Mouse (Mus musculus): ENCODE measurements around the gene Pkdcc. TPM values are rescaled to one million over a fixed set of nuclear protein-coding genes. Genes with fewer than 3 reads are reported as not detected.

Pkdcc gene
- 61.0 and 69.8 TPM in 2 replicates for polyA plus RNA-seq (2012; rRNA removed)

DNA sequence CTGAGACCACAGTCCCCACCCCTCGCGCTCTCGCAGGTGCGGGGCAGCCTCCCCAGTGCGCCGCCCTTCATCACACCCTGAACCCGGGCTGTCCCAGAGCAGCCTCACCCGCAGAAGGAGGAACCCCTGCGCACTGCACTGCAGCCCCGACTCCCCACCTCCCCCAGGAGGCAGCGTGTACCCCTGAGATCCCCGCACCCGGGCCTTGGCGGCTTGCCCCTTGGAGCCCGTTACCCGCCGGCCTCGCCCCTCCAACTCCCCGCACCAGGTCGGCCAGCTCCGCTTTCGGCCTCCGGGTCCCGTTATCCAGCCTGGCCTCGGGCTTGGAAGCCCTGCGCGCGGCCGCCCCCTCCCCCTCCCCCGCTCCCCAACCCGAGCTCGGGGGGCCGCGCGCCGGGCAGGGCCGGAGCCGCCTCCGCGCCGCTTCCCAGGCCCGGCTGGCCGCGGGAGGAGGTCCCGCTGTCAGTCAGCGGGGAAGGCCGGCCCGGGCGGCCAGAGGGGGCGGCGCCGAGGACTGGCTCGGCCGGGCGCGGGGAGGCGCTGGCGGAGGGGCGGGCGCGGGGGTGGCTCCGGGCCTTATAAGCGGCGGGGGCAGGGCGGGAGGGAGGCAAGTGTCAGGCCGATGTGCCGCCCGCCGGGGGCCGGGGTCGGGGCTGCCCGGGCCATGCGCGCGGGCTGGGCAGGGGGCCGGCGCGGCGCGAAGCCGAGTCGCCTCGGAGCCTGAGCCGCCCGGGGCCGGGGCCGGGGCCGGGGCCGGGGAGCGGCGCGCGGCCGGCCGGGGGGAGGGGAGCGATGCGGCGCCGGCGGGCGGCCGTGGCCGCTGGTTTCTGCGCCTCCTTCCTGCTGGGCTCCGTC lies at the start of gene Pkdcc:
Gene Pkdcc, plus strand, starts transcription at position 619 of the 855 bp plus-strand sequence.
- WGBS: 2% methylated on average over 91 of the region's 105 CpGs
- DNase-seq (ENCODE audit: low read depth, low spot score): no peak

DNA sequence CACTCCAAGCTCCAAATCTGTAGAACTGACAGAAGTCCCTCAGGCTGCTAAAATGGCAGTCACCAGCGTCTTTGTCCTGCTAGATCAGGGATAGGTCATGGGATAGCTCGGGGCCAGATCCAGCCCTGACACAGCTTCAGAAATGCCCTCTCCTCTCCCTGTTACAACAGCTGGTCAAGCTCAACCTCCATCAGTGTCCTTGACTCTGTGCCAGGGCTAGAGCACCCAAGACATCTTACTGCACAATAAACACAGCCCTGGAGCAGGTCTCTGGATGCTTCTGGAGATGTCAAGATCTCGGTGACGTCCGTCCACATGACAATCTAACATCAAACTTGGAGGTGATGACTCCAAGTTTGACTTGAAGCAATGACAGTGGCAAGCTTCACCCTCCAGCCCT lies 48.9 kb upstream of the Pkdcc start:
- WGBS: 80% methylated on average over 5 of the region's 5 CpGs
- DNase-seq (ENCODE audit: low read depth, low spot score): no peak

DNA sequence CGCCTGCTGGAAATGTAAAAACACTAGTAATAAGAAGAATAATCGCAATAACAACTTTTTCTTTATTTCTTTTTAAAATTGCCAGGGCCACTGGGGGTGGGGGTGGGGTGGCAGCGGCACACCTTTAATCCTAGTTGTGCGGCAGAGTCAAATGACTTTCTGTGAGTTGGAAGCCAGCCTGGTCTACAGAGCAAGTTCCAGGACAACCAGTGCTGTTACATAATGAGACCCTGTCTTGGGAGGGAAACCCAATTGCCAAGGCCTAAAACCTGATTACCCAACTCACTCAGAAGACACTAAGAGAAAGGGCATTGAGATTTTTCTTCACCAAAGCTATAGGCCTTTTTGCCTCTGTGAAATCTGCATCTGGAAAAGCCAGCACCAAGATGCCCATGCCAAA lies 38.9 kb upstream of the Pkdcc start:
- 89% methylated on average over 4 of the region's 4 CpGs for WGBS
- DNase-seq (ENCODE audit: low read depth, low spot score): no peak

DNA sequence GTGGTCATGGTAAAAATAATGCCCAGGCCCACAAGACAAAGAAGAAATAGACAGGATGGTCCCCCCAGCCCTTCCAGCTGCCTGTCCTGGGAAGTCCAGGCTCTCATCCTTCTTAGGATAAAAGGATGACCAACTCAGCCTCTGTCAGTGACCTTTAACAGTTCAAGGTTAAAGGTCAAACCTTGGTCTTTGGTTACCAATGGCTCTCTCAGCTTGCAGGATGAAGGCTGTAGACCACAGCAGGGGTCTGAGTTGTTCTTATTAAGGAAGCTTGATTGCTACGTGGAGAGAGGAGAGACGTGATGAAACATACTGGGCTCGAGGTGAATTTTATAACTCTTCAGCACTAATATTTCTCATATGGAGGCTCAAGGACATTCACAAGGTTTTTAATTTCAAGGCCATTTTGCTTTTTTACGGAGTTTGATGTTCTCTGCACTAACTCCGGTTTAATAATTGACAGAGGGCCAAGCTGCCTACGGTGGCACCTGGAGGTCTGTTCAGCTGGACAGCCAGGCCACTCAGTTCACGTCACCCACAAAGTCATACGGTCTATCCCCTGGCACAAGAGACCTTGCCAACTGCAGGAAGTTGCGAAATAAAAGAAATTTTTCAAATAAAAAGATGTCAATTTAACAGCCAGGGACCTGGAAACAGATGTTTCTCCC lies 36.5 kb upstream of the Pkdcc start:
- no peak for DNase-seq (ENCODE audit: low read depth, low spot score)
- 42% methylated on average over 9 of the region's 9 CpGs for WGBS

DNA sequence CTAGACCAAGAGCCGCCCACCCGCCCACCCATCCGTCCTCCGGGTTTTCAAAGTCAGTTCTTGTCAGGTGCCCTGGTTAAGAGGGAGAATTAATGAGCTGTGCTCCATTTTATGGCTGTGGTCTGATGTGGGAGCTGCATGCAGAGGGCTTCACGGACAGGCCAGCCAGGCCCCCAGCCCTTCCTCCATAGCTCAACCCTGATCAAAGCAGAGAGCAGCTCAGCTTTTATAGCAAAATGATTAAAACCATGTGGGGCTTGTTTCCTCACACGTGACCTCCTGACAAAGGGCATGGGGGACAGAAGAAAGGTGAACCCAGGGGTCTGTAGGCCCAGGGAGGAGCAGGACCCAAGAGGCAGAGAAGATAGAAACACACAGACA lies 36.0 kb upstream of the Pkdcc start:
- 68% methylated on average over 6 of the region's 6 CpGs for WGBS
- DNase-seq (ENCODE audit: low read depth, low spot score): no peak

DNA sequence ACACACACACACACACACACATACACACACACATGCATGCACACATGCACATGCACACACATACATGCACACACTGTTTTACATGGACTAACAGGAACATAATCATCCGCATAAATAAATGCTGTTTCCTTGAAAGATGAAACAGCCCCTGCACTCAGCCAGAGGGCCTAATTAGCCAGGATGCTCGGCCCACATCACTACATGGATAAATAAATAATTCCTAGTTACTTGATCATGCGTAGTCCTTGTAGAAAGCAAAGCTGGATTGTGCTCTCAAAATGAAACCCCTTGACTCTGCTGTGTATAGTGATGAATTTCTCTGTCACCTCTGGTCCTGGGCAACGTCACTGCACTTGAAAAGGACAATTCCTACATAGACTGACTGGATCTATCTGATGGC lies 35.5 kb upstream of the Pkdcc start:
- WGBS: 91% methylated on average over 4 of the region's 4 CpGs

DNA sequence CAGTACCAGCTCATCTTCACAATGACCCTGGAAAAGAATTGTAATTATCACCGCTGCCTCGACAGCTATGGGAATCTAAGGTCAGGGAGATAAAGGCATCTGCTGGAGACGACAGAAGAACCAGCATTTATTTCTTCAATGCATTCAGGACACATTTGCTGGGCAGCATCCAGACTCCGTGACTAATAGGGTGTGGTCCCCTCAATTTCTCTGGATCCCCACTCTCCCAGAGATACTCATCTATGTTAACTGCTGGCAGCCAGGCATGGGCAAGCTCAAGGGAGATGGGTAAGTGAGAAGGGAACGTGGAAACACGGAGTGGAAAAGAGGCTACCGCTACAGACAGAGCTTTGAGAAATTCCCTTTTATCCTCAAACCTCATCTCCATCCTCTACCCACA lies 34.0 kb upstream of the Pkdcc start:
- WGBS: 78% methylated on average over 7 of the region's 7 CpGs
- DNase-seq (ENCODE audit: low read depth, low spot score): no peak

More for the DNA sequence above, 35.5 kb upstream of the Pkdcc start:
- no peak for DNase-seq (ENCODE audit: low read depth, low spot score)

DNA sequence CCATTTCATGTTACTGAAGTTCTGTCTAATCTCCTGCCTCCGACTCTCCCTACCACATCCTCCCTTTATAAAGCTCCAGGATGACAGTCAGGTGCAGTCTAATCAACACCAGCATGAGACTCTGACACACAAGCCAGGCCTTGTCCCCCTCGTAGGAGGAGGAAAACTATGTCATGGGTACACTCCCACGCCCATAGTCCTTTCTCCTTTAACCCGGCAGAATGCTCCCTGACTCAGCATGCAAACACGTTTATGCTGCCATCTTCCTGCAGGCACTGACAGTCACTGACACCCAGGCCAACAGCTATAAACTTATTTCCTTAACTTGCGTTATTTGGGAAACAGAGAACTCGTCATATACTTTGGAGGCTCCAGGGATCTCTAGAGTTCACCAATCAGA lies 33.5 kb upstream of the Pkdcc start:
- WGBS: 34% methylated on average over 7 of the region's 7 CpGs
- no peak for DNase-seq (ENCODE audit: low read depth, low spot score)

DNA sequence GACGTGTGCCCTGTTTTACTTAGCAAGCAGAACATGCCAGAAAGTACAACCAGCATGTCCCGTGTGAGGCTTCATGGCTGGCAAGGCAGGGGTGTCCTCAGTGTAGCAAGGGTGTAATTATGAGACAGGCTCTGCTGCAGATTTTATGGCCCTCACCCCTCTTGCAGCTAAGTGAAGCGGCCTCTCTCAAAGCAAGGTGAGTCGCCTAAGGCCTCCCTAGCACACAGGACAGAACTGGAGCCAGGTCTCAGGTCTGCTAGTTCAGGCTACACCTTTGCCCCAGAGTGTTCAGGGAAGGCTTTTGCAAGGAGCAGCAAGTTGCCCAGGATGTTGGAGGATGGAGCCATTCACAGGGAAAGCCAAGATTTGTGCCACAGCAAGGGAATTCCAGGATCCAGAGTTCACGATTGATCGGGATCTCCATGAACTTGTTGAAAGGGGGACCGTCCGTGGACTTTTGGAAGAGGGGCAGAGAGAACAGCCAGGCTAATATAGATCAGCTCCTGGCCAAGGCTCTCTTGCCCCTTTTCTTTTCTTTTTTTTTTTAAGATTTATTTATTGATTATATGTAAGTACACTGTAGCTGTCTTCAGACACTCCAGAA lies 32.9 kb upstream of the Pkdcc start:
- DNase-seq (ENCODE audit: low read depth, low spot score): no peak
- 67% methylated on average over 8 of the region's 8 CpGs for WGBS

DNA sequence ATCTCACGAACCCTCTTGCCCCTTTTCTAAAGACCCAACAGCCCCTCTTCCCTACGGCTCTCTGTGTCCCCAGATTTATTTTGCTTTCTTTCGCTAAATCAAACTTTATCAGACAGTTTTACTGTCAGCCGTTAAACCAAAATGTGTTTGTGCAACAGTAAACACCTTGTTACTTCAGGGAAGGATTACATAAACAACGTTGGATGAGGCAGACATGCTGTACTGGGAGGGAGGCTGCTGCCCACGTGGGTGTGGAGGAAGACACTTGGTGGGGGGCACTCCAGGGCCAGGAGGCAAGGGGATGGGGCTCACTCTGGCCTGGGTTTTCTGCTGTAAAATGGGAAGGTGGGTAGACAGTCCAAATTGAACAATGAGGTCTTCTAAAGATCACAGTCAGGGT lies 32.3 kb upstream of the Pkdcc start:
- DNase-seq (ENCODE audit: low read depth, low spot score): no peak
- WGBS: 59% methylated on average over 6 of the region's 6 CpGs

DNA sequence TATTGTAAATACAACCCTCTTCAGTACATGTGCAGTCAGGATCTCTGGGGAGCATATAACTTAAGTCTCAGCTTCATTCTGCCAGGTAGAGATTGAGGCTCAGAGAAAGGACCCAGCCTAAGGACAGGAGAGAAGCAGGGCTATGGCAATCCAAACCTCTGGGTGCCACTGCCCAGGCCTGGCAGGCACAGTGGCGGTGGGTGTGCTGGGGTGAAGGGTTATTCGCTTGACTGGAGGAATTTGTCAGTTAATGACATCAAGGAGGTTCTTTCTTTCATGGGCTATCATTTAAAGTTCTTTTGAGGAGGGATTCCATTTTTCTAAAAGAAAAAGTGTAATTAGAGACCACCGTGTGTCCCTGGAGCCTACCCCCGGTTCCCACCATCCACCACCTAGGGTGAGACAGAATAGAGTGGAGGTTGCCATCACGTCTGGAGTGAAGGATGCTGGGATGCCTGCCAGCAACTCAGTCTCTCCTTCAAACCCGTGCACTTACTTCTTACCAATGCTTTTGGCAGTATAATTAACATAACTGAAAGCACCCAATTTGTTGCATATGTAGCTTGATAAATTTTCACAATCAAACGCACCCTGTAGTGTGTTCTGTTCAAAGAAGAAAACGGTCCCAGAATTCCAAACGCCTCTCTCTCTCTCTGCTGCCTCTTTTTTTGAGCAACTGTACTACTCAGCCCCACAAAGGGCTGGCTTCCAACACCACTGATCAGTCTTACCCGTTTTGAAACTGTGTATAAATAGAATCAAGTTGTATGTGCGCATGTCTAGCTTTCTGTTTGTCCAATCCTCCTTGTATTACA lies 27.1 kb upstream of the Pkdcc start:
- WGBS: 65% methylated on average over 11 of the region's 11 CpGs
- DNase-seq (ENCODE audit: low read depth, low spot score): no peak

DNA sequence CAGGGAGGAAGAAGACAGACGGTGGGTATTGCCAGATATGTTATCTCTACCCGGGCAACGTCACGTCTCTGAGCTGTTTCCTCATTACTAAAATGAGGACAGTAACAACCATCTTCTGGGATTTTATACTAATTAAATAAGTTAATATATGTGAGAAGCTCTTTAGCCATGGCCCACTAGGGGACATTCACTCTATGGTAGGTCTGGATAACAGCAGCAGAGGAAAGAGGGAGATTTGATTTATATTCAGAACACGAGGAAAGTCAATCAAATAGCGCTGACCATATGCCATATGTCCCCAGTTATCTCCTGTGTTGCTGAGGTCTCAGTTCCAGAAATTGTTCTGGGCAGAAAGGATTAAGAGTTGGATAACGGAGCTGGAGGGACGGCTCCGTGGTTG lies 24.3 kb upstream of the Pkdcc start:
- DNase-seq (ENCODE audit: low read depth, low spot score): no peak
- 92% methylated on average over 9 of the region's 9 CpGs for WGBS

DNA sequence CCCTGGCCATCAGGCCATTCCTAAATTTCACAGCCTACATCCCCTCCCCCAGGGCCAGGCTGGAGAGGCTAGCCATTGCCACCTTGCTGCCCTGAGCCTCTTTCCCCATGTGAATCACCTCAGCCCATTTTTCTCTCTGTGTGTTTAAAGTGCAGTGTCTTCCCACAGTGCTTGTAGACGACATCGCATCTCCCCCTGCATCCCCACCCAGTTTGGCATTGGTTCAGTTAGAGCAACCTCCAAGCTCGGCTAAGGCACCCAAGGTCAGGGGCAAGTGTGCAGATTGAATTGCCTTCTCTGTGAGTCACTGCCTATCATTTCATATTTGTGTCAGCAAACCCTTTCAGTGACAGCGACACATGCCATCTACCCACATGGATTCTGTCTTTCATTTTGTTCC lies 20.6 kb upstream of the Pkdcc start:
- no peak for DNase-seq (ENCODE audit: low read depth, low spot score)
- WGBS: 58% methylated on average over 4 of the region's 4 CpGs

DNA sequence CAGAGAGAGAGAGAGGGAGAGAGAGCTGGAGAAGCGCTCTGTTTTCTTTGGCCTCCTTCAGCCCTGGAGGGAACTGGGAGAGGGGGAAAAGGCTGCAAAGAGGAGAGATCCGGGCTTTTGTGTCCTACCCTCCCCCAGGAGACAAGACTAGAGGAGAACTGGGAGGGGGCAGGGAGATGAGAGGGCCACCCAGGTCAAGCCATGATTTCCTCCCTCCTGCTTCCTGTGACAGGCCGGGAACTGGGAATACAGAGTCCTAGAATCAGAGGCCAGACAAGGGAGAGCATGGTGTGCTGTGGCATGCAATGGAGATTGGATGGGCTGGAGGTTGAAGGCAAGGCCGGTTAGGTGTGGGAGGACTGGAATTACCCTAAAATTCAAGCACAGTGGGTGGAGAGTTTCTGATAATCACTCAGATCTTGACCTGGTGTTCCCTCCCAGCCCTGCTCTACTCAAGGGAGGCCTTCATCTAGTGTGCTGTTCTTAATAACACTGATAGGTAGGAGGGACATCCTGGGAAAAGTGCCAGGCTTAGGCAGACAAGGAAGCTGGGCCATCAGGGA lies 17.6 kb upstream of the Pkdcc start:
- 58% methylated on average over 4 of the region's 4 CpGs for WGBS
- DNase-seq (ENCODE audit: low read depth, low spot score): no peak

DNA sequence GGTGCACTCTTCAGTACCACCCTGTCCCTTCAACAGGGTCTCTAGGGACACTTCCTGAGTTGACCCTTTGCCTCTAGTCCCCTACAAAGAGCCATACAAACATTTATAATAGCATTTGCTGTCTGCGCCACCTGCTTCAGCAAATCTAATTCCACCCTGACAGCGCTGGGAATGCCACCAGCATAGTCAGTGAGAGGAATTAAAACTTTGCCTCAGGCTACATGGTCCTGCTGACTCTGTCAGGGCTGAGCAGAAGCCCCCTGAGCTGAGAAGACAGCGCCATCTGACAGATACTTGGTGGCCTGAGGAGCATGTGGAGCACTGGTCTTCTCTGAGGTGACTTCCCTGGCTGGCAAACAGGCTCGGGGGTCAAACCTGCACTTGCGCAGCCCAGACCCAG lies 14.6 kb upstream of the Pkdcc start:
- 90% methylated on average over 5 of the region's 5 CpGs for WGBS
- DNase-seq (ENCODE audit: low read depth, low spot score): no peak

DNA sequence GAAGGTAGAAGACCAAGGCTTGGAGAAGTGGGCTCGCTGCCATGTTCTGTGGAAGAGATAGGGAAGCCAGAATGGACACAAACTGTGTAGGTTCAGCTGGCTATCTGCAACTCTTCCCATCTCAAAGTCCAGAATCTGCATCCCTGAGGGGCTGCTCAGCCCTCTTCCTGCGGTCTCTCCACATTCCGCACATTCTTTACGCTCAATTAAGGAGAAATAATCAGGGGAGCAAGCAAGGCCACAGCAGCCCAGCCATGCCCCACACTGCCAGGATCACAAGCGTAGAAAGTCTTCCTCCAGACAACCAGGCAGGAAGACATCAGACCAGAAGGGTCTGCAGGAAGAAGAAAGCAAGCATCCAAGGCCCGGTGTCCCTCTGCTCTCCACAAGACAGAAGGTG lies 13.8 kb upstream of the Pkdcc start:
- WGBS: 74% methylated on average over 6 of the region's 6 CpGs
- no peak for DNase-seq (ENCODE audit: low read depth, low spot score)

DNA sequence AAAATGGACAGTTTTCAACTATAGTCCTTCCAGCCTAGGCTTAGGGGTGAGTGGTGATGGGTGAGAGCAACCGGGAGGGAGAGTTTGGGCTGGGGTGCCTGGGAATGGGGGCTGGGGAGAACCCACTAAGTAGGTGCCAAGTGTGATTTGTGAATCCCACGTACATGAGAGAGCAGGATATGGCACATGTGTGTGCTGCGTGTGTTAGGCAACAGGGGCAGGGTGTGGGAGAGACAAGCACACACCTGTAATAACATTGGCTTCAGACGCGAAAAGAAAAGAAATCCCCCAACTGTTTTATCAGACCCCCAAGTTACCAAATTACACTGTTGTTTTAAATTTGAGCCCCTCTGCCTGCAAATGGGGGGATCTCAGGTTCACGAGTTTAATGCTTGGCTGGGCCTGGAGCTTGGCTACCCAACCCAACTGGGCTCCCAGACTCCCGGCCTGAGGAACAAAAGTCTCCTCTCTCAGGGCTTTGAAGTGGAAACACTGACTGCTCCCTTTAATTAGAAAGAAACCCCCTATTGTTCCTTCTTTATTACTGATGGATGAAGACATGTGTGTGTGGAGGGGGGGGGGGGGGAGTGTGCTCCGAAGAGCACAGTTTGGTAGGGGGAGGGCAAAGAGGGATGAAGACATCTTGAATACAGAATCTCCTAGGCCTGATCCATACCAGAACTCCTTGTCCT lies 11.3 kb upstream of the Pkdcc start:
- DNase-seq (ENCODE audit: low read depth, low spot score): no peak
- WGBS: 84% methylated on average over 8 of the region's 8 CpGs

DNA sequence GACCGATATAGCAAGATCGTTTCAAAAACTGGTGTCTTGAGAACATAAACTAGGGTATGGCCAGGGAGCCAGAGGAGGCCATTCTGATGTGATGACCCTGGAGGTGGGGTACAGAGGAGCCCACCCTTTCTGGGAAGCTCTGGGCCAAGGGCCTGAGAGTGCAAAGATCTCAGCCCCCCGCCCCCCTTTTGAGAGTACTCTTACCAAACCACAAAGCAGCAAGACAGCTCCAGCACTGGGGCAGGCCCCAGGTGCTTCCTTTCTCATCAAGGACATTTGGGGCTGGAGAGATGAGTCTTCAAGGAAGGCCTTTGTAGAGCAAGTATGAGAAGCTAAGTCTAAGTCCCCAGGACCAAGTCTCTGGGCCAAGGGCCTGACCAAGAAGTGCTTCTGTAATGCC lies 7.8 kb upstream of the Pkdcc start:
- no peak for DNase-seq (ENCODE audit: low read depth, low spot score)

DNA sequence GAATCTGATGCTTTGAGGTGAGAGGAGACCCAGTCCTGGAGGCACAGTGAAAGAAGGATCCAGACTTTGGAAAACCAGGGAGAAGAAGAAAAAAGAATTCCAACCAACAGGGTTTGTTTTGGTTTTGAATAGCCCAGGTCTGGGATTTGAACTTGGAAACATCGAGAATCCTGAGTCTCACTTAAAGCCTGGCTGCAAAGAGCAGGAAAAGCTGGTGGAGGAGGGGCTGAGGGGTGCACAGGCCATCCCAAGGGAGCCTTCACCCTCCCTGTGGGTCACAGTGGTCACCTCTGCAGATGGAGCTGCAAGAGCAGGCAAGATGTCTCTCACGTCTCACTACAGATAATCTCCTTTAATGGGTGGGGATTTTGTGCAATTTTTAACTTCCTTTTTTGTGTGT lies 6.6 kb upstream of the Pkdcc start:
- 63% methylated on average over 2 of the region's 2 CpGs for WGBS
- DNase-seq (ENCODE audit: low read depth, low spot score): no peak

More for the DNA sequence above, 7.8 kb upstream of the Pkdcc start:
- WGBS: 88% methylated on average over 3 of the region's 3 CpGs

Measured in large intestine, adult 2 months (tissue).